Mouse (Mus musculus): Measurements from ENCODE around the gene Krtap17-1.

Gene Krtap17-1

DNA sequence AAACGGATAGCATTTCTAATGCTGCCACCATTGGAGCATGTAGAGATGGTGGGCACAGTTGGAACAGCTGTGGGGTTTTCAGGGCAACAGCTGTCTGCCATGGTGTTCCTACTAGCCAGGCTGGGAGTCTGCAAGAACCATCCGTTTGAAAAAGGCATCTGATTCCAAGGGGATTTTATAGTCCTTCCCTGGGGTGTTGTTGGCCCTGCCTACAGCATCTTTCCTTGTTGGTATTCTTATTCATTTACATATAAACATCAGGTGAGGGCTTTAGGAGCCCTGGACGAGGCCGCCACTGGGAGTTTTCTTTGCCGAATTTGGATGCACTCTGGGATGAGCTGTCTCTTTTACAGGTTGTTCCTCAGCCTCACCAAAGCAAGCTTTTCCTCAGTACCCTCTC lies 14.8 kb downstream of the Krtap17-1 start, which contains the start of gene Krtap29-1:
Gene Krtap29-1 (minus strand): TSS at position 101 of the 400 bp plus-strand sequence.
- DNase-seq (ENCODE audit: extremely low read depth, insufficient read length, low spot score), result no peak

- no peak for DNase-seq (ENCODE audit: extremely low read depth, insufficient read length, low spot score)
Measured at GRCm38 (mm10) chr11:99965961-99966360, 27.8 kb downstream of the Krtap17-1 start.

- no peak for DNase-seq (ENCODE audit: extremely low read depth, insufficient read length, low spot score)
Measured at GRCm38 (mm10) chr11:99964213-99964612, 29.6 kb downstream of the Krtap17-1 start.

- DNase-seq (ENCODE audit: extremely low read depth, insufficient read length, low spot score), result no peak
Measured at GRCm38 (mm10) chr11:99948175-99948574, 45.6 kb downstream of the Krtap17-1 start, which contains the start of gene Krtap9-5. TSS of gene Krtap9-5 (plus strand) at chr11:99948475.
